Mouse (Mus musculus) ES-E14 (cell line): Measurements from ENCODE around the gene Gfi1b. TPM values are rescaled to one million over a fixed set of nuclear protein-coding genes. Genes with fewer than 3 reads are reported as not detected.

Source experiments
- DNase-seq: peaks from one replicate; pipeline ENCODE4 v3.0.0-alpha.2; 2013; ENCODE audit warnings: low read depth, low spot score
- H3K27ac ChIP-seq: 2 replicates; pipeline ENCODE4 v1.5.1; 2012; ENCODE audit warnings: low read depth, mild to moderate bottlenecking, low read length, moderate library complexity, mixed read lengths; ENCODE audit not compliant: poor library complexity, insufficient read depth, severe bottlenecking
- H3K36me3 ChIP-seq: 2 replicates; pipeline ENCODE4 v1.6.1; 2012; ENCODE audit warnings: mild to moderate bottlenecking, low read length, moderate library complexity, mixed read lengths; ENCODE audit not compliant: control insufficient read depth, poor library complexity, insufficient read depth, severe bottlenecking
- H3K4me1 ChIP-seq, 2 experiments: fragments of 150-350 bp in 1 of 2; sonication (generic) in 1 of 2; 2 replicates each; pipeline ENCODE4 v1.6.1; 2012; ENCODE audit warnings: low read length in 2 of 2, mild to moderate bottlenecking in 1 of 2, mixed read lengths in 1 of 2; ENCODE audit not compliant: control insufficient read depth in 2 of 2, insufficient read depth in 2 of 2, poor library complexity in 1 of 2
- H3K4me3 ChIP-seq, 2 experiments: fragments of 150-350 bp in 1 of 2; sonication (generic) in 1 of 2; 2 replicates each; pipeline ENCODE4 v1.5.1; 2012; ENCODE audit warnings: low read length in 2 of 2, low read depth in 1 of 2, mild to moderate bottlenecking in 1 of 2, mixed read lengths in 1 of 2; ENCODE audit not compliant: insufficient read depth in 1 of 2, poor library complexity in 1 of 2, severe bottlenecking in 1 of 2
- H3K9ac ChIP-seq: 2 replicates; pipeline ENCODE4 v1.6.1; 2012; ENCODE audit warnings: low read depth, mild to moderate bottlenecking, low read length, mixed read lengths; ENCODE audit not compliant: poor library complexity, insufficient read depth, severe bottlenecking
- H3K9me3 ChIP-seq: fragments of 150-350 bp; sonication (generic); 2 replicates; pipeline ENCODE4 v1.6.1; 2012; ENCODE audit warnings: low read depth, mild to moderate bottlenecking, low read length; ENCODE audit not compliant: control insufficient read depth, insufficient read depth
- CHD2 ChIP-seq: IDR thresholded peaks from 2 replicates; pipeline ENCODE4 v1.6.1; 2014; ENCODE audit warnings: mild to moderate bottlenecking, low read depth, low read length, inconsistent platforms
- HCFC1 ChIP-seq: IDR thresholded peaks from 2 replicates; pipeline ENCODE4 v1.6.1; 2012; ENCODE audit warnings: low read length, inconsistent platforms, borderline replicate concordance; ENCODE audit not compliant: insufficient read depth
- MAFK ChIP-seq: IDR thresholded peaks from 2 replicates; pipeline ENCODE4 v1.6.1; 2014; ENCODE audit warnings: mild to moderate bottlenecking, low read depth, low read length, inconsistent platforms; ENCODE audit not compliant: insufficient read depth
- ZC3H11A ChIP-seq: IDR thresholded peaks from 2 replicates; pipeline ENCODE4 v1.6.1; 2012; ENCODE audit warnings: low read depth, mild to moderate bottlenecking, inconsistent platforms, low read length, borderline replicate concordance
- ZNF384 ChIP-seq: IDR thresholded peaks from 2 replicates; pipeline ENCODE4 v1.6.1; 2012; ENCODE audit warnings: low read depth, low read length, inconsistent platforms
- in situ Hi-C, 2 experiments: fragments of 600-800 bp; cut with MboI; formaldehyde crosslinking; loops; one replicate each; pipeline ENCODE4 v1.15.1; 2025; ENCODE audit warnings: low sequenced_read_pairs in 2 of 2, inconsistent platforms in 1 of 2; ENCODE audit not compliant: unreplicated experiment in 2 of 2
- total RNA-seq: library from RNA; depleted of rRNA; stranded (reverse); fragments of 300-350 nt; gene quantifications from 2 replicates; pipeline ENCODE4 v1.2.3, GENCODE M21; 2012

The Gfi1b gene
- total RNA-seq, 1 experiment = not detected

DNA sequence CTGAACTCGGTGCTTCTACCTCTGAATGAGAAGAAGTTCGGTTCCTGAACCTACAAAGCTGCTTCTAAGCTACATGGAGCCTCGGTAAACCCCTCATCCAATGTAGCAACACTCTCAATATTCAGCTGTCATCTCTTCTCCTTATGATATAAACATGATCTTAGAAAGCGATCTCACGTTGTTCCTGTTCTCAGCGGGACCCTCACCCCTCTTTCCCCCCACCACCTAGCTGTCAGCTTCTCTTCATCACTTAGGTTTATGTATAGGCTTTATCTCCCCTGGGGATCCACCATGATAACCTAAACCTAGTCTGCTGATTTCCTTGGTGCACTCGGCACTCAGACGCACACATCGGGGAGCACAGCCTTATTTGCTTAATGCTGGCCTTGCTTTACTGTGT, 38.1 kb downstream of the Gfi1b start, which contains the start of gene Gtf3c5:
Gene Gtf3c5, minus strand, starts transcription at position 101 of the 400 bp plus-strand sequence.
- DNase-seq = no peak
- H3K4me1 ChIP-seq = no peaks in the 10 kb centered on the region
- H3K27ac ChIP-seq = peak within 1 kb of the TSS; percentile 86
- no peaks in the 10 kb centered on the region for H3K9me3 ChIP-seq
- peaks cover 5% of the 10 kb centered on the region; the same call in 1 of the 2 replicates for H3K36me3 ChIP-seq
- H3K9ac ChIP-seq = peak within 1 kb of the TSS; percentile 97
- H3K4me3 ChIP-seq = peak within 1 kb of the TSS; percentile 89 to 97
- no peak for TF ChIP-seq ZNF384
- TF ChIP-seq CHD2 = no peak
- TF ChIP-seq MAFK = no peak
- TF ChIP-seq ZC3H11A = no peak
- no peak for TF ChIP-seq HCFC1
- in situ Hi-C loops = no loop called here

DNA sequence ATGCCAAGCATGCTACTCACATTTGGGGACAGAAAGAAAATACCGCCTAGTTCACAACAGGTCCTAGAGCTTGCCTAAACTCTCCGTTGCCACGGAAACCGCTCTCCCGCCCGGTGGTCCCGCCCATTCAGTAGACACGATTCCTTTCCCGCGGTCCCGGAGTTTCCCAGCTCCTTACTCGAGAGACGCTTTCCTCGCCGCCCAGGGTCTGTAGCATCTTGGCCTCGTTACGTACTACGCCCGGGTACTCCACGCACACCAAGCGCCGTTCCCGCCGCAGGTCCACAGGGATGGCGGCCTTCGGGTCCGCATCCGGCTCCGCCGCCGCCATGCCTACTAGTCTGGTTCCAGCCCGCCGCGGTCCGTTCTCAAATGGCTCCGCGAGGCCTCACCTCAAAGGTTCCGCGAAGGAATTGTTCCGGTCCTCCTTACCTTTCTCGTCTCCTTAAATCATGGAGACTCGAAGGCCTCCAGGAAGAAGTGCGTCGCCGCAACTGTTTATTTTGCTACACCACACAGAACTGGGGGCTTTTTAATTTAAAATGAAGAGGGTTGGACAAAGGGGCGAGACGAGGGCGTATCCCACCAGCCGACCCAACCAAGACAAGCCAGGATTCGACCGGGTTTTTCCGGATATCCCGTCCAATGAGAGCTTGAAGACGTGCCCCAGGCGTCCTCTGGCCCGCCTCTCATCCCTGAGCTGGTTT, 39.0 kb downstream of the Gfi1b start:
- peak overlapping the region; percentile 86 for H3K27ac ChIP-seq
- TF ChIP-seq HCFC1 (peak; percentile 89), MAFK (no peak)
- in situ Hi-C loops = no loop called here
- peak; percentile 86 for DNase-seq
- H3K9ac ChIP-seq = peak overlapping the region; percentile 97
- no peaks in the 10 kb centered on the region for H3K4me1 ChIP-seq
- H3K36me3 ChIP-seq = peaks cover 9% of the 10 kb centered on the region; the same call in 1 of the 2 replicates
- H3K4me3 ChIP-seq = peak overlapping the region; percentile 89 to 97
- no peaks in the 10 kb centered on the region for H3K9me3 ChIP-seq

DNA sequence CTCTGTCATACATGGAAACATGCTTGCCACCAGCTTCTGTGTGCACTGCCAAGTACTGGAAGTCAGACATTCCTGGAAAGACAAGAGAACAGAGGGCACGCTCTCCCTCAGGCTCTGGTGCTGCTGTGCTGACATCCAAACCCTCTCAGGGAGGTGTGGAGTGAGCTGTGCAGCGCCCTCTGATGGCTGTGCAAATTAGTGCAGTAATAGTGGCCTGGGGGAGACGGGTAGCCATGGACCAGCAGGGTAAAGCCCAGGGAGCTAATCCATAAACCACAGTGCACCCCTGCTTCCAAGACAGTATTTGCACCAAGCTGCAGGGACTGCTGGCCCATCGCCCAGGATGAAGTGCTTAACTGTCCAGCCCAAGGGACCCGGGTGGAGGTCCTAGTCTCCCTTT, 43.8 kb downstream of the Gfi1b start:
- in situ Hi-C loops = no loop called here
- Histone ChIP-seq H3K4me3 (no peak overlapping the region), H3K27ac (no peak overlapping the region), H3K9ac (no peak overlapping the region), H3K9me3 (no peaks in the 10 kb centered on the region), H3K36me3 (peaks cover 34% of the 10 kb centered on the region), H3K4me1 (no peaks in the 10 kb centered on the region)
- DNase-seq = peak; percentile 47
- no peak for TF ChIP-seq CHD2
- TF ChIP-seq ZNF384 = no peak
- no peak for TF ChIP-seq MAFK
- no peak for TF ChIP-seq ZC3H11A
- no peak for TF ChIP-seq HCFC1

GRCm38 (mm10) chr2:28576815-28577214, 45.0 kb downstream of the Gfi1b start:
- Histone ChIP-seq H3K9me3 (no peaks in the 10 kb centered on the region), H3K36me3 (peaks cover 46% of the 10 kb centered on the region), H3K4me3 (no peak overlapping the region), H3K9ac (no peak overlapping the region), H3K4me1 (no peaks in the 10 kb centered on the region), H3K27ac (no peak overlapping the region)
- in situ Hi-C loops = no loop called here
- no peak for TF ChIP-seq MAFK
- TF ChIP-seq ZC3H11A = no peak
- TF ChIP-seq CHD2 = no peak
- no peak for TF ChIP-seq HCFC1
- no peak for TF ChIP-seq ZNF384
- DNase-seq = no peak

GRCm38 (mm10) chr2:28575341-28575740, 46.4 kb downstream of the Gfi1b start:
- Histone ChIP-seq H3K4me3 (no peak overlapping the region), H3K9me3 (no peaks in the 10 kb centered on the region), H3K27ac (no peak overlapping the region), H3K36me3 (peaks cover 57% of the 10 kb centered on the region), H3K4me1 (no peaks in the 10 kb centered on the region), H3K9ac (no peak overlapping the region)
- DNase-seq = no peak
- in situ Hi-C loops = no loop called here
- TF ChIP-seq HCFC1 (no peak), ZNF384 (no peak)
